Mouse (Mus musculus) bone marrow macrophage, adult 2 months (primary cell): ENCODE results near the gene Rras2.

Experiments
- CTCF ChIP-seq: IDR thresholded peaks from 2 replicates; pipeline ENCODE4 v1.5.1; 2012; ENCODE audit warnings: low read depth, mild to moderate bottlenecking, low read length, moderate library complexity
- POLR2A ChIP-seq: IDR thresholded peaks from 2 replicates; pipeline ENCODE4 v1.6.1; 2012; ENCODE audit warnings: mild to moderate bottlenecking, low read depth, low read length, borderline replicate concordance

GRCm38 (mm10) chr7:114028828-114029227 is 88.8 kb downstream of the Rras2 start:
- no peak for TF ChIP-seq CTCF
- TF ChIP-seq POLR2A, result no peak
